Mouse (Mus musculus): ENCODE results near the gene Dnaic2. TPM values are rescaled to one million over a fixed set of nuclear protein-coding genes. Genes with fewer than 3 reads are reported as not detected.

The Dnaic2 gene
- total RNA-seq, 2 experiments from 2014 or later, result 0.07 to 0.33 TPM

DNA sequence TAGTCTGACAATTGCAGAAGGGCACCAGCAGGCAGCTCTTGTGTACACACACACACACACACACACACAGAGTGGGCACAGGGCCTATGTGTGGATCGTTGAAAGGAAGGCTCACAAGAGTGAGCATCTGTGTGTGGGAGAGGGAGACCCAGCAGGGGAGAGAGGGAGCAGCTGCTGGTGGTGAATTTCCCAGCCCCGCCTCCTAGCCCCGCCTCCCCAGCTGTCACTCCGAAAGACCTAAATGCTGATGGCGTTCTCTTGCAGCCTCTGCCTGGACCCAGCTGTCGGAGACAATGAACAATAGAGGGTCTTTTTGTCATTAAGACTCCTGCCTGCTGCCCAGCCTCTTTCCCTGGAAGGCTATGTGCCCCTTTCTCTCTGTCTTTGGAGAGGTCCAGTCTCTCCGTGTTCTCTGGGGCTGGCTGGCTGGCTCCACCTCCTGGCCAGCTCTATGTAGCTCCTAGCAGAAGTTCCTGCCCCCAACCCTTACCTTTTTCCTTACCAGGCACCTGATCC, 68.1 kb downstream of the Dnaic2 start:
- intact Hi-C loops (cut with DNase I), result no loop called here
- no peak for DNase-seq

GRCm38 (mm10) chr11:114795848-114796322, 68.7 kb downstream of the Dnaic2 start, which contains the start of gene Btbd17:
Btbd17 (minus strand) TSS chr11:114795945.
- DNase-seq, result no peak
- intact Hi-C loops (cut with DNase I), result no loop called here

GRCm38 (mm10) chr11:114797176-114797575, 70.0 kb downstream of the Dnaic2 start:
- DNase-seq, result no peak
- intact Hi-C loops (cut with DNase I), result no loop called here

DNA sequence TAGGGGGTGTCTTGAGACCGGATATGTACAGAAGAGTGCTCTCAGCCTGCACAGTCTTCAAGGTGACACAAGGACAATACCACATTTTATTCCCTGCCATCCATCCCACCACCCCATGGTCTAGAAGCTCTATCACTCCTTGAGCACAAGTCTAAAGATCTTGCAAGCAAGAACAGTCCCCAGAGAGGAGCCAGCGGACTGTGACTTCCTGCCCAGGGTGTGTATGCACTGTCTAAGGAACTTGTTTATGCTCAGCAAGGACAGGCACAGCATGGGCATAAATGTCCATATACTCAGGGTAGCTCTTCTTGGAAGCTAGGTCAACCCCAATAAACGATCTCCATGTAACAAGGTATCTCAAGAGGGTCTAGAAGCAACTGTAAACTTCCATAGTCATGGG, 70.8 kb downstream of the Dnaic2 start:
- intact Hi-C loops (cut with DNase I), result no loop called here

GRCm38 (mm10) chr11:114798624-114799023, 71.4 kb downstream of the Dnaic2 start, which contains the start of gene Gpr142:
Gpr142 (plus strand) TSS chr11:114798924.
- intact Hi-C loops (cut with DNase I), result no loop called here

More for the DNA sequence above, 70.8 kb downstream of the Dnaic2 start:
- no peak for DNase-seq

DNA sequence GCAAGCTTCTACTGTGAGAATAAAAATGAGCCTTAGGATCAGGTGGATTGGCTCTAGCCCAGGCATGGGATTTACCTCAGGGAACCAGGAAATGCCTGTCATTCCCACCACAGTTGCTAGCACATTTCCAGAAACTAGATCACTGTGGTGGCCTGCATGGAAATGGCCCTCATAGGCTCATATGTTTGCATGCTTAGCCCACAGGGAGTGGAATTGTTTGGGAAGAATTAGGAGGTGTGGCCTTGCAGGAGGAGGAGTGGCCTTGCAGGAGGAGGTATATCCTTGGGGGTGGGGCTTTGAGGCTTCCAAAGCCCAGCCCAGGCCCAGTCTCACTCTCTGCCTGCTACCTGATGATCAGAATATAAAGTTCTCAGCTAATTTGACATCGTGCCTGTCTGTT, 74.7 kb downstream of the Dnaic2 start:
- intact Hi-C loops (cut with DNase I), result no loop called here
- no peak for DNase-seq

More at GRCm38 (mm10) chr11:114798624-114799023, 71.4 kb downstream of the Dnaic2 start, which contains the start of gene Gpr142:
- no peak for DNase-seq

GRCm38 (mm10) chr11:114802540-114803267, 75.5 kb downstream of the Dnaic2 start:
- intact Hi-C loops (cut with DNase I), result no loop called here
- no peak for DNase-seq

GRCm38 (mm10) chr11:114803990-114804389, 76.8 kb downstream of the Dnaic2 start:
- intact Hi-C loops (cut with DNase I), result no loop called here
- DNase-seq, result no peak

GRCm38 (mm10) chr11:114807025-114807424, 79.8 kb downstream of the Dnaic2 start:
- DNase-seq, result no peak
- intact Hi-C loops (cut with DNase I), result no loop called here

Other genes with a start within 250 kb of the Dnaic2 start
- 100 to 1,000 TPM; 432 to 556 TPM for gene Rpl38, start 58.9 kb upstream of the Dnaic2 start, total RNA-seq (2021)
- gene Ttyh2, start 52.0 kb upstream of the Dnaic2 start, total RNA-seq (2021), result 10 to 100 TPM; 16.0 to 19.4 TPM
- gene Kif19a, start 38.0 kb downstream of the Dnaic2 start, total RNA-seq (2021), result 1 to 10 TPM; 1.3 TPM
- gene Btbd17, start 68.5 kb downstream of the Dnaic2 start, total RNA-seq (2021), result under 1 TPM in 1 of 2 experiments, not detected in 1; 0.28 TPM
- gene Gpr142, start 71.5 kb downstream of the Dnaic2 start, total RNA-seq (2021), result not detected
- gene Gprc5c, start 123.7 kb downstream of the Dnaic2 start, total RNA-seq (2021), result 10 to 100 TPM; 35.5 to 44.1 TPM
- gene Cd300a, start 162.6 kb downstream of the Dnaic2 start, total RNA-seq (2021), result under 1 TPM; 0.36 to 0.37 TPM
- gene Cd300lb, start 207.0 kb downstream of the Dnaic2 start, total RNA-seq (2021), result under 1 TPM; 0.33 to 0.37 TPM
- gene Cd300c, start 241.7 kb downstream of the Dnaic2 start, total RNA-seq (2021), result not detected